Mouse (Mus musculus): Measurements from ENCODE around the gene Shmt2. TPM values are rescaled to one million over a fixed set of nuclear protein-coding genes. Genes with fewer than 3 reads are reported as not detected.

Gene Shmt2
- polyA plus RNA-seq, 1 experiment from 2014 or later, result 45.0 TPM

DNA sequence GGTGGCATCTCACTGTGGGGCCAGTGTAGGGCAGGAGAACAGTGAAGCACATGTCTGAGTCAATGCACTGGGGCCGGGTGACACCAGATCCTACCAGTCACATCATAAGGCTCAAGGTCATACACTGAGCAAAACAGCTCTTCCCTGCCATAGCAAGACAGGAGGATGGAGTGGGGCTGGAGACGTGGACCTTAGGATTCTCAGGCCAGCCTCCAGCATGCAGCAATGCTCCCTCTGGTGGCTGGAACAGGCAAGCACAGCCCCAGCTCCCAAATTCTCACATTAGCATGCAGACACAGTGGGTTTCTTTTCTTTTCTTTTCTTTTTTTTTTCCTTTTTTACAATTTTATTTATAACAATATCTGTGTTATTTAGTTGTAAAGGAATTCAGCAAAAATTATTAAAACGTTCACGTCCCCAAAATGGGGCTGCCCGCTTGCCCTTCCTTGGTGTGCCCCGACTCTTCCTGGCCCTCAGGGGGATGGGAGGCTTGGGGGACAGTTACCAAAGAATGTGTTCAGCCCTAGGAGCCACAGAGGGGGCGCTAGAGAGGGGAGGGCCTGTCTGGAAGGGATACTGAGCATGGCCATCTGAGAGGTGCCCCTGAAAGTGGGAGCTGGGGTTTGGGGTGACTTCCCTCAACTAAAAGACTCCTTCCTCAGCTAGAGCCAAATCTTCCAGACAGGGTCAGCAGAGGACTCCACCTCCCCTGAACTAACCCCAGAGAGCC is 15.8 kb upstream of the Shmt2 start:
- Histone ChIP-seq H3K4me3 (ENCODE audit: low read depth, low read length) (no peak overlapping the region), H3K27ac (ENCODE audit: low read length) (peak overlapping the region; percentile 59), H3K27me3 (ENCODE audit: control insufficient read depth, insufficient read depth, low read depth, low read length) (peaks cover 10% of the 10 kb centered on the region), H3K9me3 (replicated peaks; ENCODE audit: control insufficient read depth, low read length, poor library complexity, severe bottlenecking) (no peaks in the 10 kb centered on the region), H3K9ac (ENCODE audit: low read depth, low read length) (no peak overlapping the region), H3K36me3 (ENCODE audit: control insufficient read depth, insufficient read depth, low read length) (peaks cover 31% of the 10 kb centered on the region), H3K4me1 (ENCODE audit: control insufficient read depth, insufficient read depth, low read length) (peaks cover 34% of the 10 kb centered on the region), H3K4me2 (ENCODE audit: low read length) (no peak overlapping the region)
- ATAC-seq, result peak; percentile 26
- 22% methylated on average over 7 of the region's 7 CpGs for WGBS

DNA sequence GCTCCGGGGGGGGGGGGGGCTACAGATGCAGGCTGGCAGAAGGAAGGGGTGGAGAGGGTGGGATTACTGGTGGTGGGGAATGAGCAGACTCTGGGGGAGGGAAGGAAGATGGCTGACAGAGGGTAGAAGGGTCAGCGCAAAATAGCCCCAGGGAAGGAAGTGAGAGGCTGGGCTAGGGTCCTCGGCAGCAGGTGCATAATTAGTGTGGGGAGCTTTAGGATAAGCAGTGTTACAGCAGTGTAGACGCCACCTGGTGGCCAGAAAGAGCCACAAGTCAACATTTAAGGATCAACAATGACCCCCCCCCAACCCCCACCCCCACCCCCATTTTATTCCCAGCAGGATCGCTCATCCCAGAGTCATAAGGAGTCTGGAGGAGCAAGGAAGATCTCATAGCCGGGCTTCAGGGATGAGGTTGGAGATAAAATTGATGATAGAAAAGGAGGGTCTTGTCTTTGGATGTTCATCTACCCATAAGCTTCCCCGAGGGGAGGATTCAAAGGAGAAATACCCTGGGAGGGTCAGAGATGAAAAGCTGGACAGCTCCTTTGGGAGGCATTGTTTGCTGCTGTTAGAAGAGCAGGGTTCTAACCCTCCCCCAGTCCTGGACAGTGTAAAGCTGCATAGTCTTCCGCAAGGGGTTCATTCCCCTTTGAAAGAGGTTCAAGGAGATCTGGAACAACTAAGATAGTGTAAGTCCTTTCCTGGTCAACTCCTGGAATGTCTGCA is 14.5 kb upstream of the Shmt2 start:
- Histone ChIP-seq H3K27me3 (ENCODE audit: control insufficient read depth, insufficient read depth, low read depth, low read length) (peaks cover 16% of the 10 kb centered on the region), H3K4me3 (ENCODE audit: low read depth, low read length) (no peak overlapping the region), H3K4me1 (ENCODE audit: control insufficient read depth, insufficient read depth, low read length) (peaks cover 41% of the 10 kb centered on the region), H3K4me2 (ENCODE audit: low read length) (peak overlapping the region; percentile 30), H3K27ac (ENCODE audit: low read length) (peak overlapping the region; percentile 60), H3K36me3 (ENCODE audit: control insufficient read depth, insufficient read depth, low read length) (peaks cover 23% of the 10 kb centered on the region), H3K9ac (ENCODE audit: low read depth, low read length) (peak overlapping the region; percentile 31), H3K9me3 (replicated peaks; ENCODE audit: control insufficient read depth, low read length, poor library complexity, severe bottlenecking) (no peaks in the 10 kb centered on the region)
- 4% methylated on average over 8 of the region's 8 CpGs for WGBS
- ATAC-seq, result peak; percentile 34; the same call in 1 of the 2 replicates

DNA sequence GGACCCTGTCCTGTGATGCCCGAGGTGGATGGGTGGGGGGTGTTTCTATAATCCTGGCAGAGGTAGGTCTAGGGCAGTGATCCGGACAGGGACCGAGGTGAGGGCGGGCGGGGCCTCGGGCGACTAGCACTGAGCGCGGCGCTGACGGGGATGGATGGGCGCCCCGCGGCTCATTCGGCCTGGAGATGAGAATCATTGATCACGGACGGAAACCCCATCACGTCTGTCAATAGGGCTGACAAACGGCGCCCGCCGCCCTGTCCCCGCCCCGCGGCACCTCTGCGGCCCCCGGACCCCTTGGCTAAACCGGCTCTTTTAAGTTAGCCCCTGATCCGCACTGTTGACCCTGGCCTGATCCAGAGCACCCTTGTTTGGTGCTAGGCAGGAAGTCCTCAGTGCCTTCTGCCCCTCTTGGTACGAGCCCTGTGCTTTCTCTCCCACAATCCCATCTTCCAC is 12.7 kb upstream of the Shmt2 start:
- H3K9me3 ChIP-seq (replicated peaks; ENCODE audit: control insufficient read depth, low read length, poor library complexity, severe bottlenecking), result no peaks in the 10 kb centered on the region
- peak overlapping the region; percentile 59 for H3K4me2 ChIP-seq (ENCODE audit: low read length)
- WGBS, result 2% methylated on average over 29 of the region's 30 CpGs
- H3K27ac ChIP-seq (ENCODE audit: low read length), result peak overlapping the region; percentile 60
- H3K9ac ChIP-seq (ENCODE audit: low read depth, low read length), result peak overlapping the region; percentile 58
- H3K36me3 ChIP-seq (ENCODE audit: control insufficient read depth, insufficient read depth, low read length), result peaks cover 8% of the 10 kb centered on the region
- ATAC-seq, result no peak
- peak overlapping the region; percentile 52 for H3K4me3 ChIP-seq (ENCODE audit: low read depth, low read length)
- H3K4me1 ChIP-seq (ENCODE audit: control insufficient read depth, insufficient read depth, low read length), result peaks cover 53% of the 10 kb centered on the region
- H3K27me3 ChIP-seq (ENCODE audit: control insufficient read depth, insufficient read depth, low read depth, low read length), result peaks cover 18% of the 10 kb centered on the region

DNA sequence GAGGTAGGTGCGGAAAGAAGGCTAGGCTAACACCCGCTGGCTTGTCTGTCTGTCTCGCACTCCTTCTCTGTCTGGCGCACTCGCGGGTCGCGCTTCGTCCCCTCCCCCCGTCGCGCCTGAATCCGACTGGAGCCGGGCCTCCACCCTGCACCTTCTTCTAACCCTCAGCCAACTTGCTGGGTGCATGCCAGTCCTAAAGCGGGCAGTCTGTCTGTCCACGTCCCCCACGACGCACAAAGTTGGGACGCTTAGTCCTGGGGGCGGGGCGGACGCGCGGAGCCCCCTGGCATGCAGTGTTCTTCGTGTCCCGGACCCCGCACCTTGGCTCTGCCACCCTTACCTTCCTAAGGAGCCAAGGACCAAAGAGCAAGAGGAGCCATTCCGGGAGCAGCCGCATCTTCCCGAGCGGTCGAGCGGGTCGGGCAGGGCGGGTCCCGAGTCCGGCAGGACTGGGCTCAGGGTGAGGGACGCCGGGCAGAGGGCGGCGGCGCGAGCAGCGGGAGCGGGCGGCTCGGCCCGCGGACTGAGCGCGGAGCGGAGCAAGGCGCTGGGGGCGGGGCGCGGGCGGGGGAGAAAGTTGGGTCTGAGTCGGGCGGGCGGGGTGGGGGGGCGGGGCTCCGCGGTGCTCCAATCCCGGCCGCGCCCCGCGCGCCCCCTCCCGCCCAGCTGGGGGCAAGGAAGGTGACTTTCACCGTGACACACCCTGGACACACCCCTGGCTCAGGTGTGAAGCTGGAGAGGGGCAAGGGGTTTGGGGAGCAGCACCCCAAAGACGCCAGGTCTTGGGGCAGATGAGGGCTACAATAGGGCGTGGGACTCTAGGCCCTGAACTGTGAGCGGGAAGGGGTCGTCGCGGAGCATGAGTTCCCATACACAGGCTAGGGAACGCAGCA is 12.0 kb upstream of the Shmt2 start, which contains the start of gene Nxph4:
Nxph4 (minus strand) TSS at position 524 of the 893 bp plus-strand sequence.
- H3K27ac ChIP-seq (ENCODE audit: low read length), result peak within 1 kb of the TSS; percentile 62
- under 1% methylated on average over 57 of the region's 78 CpGs for WGBS
- peak within 1 kb of the TSS; percentile 58 for H3K9ac ChIP-seq (ENCODE audit: low read depth, low read length)
- peaks cover 60% of the 10 kb centered on the region for H3K4me1 ChIP-seq (ENCODE audit: control insufficient read depth, insufficient read depth, low read length)
- H3K4me3 ChIP-seq (ENCODE audit: low read depth, low read length), result peak within 1 kb of the TSS; percentile 52
- peaks cover 5% of the 10 kb centered on the region; the same call in 1 of the 2 replicates for H3K36me3 ChIP-seq (ENCODE audit: control insufficient read depth, insufficient read depth, low read length)
- peak within 1 kb of the TSS; percentile 59 for H3K4me2 ChIP-seq (ENCODE audit: low read length)
- no peaks in the 10 kb centered on the region for H3K9me3 ChIP-seq (replicated peaks; ENCODE audit: control insufficient read depth, low read length, poor library complexity, severe bottlenecking)
- peaks cover 24% of the 10 kb centered on the region for H3K27me3 ChIP-seq (ENCODE audit: control insufficient read depth, insufficient read depth, low read depth, low read length)
- ATAC-seq, result no peak

DNA sequence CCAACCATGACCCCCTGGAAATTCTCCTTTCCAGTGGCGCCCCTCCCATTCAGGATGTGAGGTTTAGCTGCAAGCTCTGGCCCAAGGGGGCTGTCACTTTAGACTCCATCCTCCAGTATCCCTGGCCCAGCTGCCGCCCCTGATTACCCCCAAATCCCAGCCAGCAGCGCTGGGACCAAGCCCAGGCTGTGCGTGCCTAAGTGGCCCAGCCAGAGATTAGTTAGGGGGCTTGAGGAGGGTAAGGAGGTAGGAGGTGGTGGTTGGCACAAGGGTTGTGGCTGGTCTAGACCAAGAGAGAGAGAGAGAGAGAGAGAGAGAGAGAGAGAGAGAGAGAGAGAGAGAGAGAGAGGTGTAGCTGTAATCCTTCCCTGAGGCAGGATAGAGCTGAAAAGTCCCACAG is 9.3 kb upstream of the Shmt2 start:
- Histone ChIP-seq H3K27ac (ENCODE audit: low read length) (peak overlapping the region; percentile 60), H3K9me3 (replicated peaks; ENCODE audit: control insufficient read depth, low read length, poor library complexity, severe bottlenecking) (no peaks in the 10 kb centered on the region), H3K36me3 (ENCODE audit: control insufficient read depth, insufficient read depth, low read length) (no peaks in the 10 kb centered on the region), H3K4me3 (ENCODE audit: low read depth, low read length) (peak overlapping the region; percentile 23), H3K27me3 (ENCODE audit: control insufficient read depth, insufficient read depth, low read depth, low read length) (peaks cover 32% of the 10 kb centered on the region), H3K9ac (ENCODE audit: low read depth, low read length) (peak overlapping the region; percentile 35; the same call in 1 of the 2 replicates), H3K4me2 (ENCODE audit: low read length) (peak overlapping the region; percentile 59), H3K4me1 (ENCODE audit: control insufficient read depth, insufficient read depth, low read length) (peaks cover 69% of the 10 kb centered on the region)
- ATAC-seq, result no peak
- WGBS, result 2% methylated on average over 4 of the region's 4 CpGs

DNA sequence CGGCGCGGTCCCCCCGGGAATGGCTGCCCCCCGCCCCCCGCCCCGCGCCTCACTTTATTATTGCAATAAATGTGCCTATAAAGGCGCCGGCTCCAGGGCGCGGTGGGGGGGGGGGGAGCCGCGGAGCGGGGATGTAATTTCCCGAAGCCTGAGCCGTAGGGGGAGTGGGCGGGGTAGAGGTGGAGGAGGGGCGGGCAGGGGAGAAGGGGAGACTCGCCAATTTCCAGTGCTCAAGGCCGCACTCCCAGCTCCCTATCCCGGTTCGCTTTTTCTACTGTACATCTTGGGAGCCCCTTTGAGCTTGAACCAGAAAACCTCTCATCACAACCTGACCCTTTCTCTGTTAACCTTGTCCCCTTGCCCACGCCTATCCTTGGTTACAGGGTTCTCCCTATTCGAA is 8.7 kb upstream of the Shmt2 start:
- peak overlapping the region; percentile 23 for H3K4me3 ChIP-seq (ENCODE audit: low read depth, low read length)
- H3K27ac ChIP-seq (ENCODE audit: low read length), result peak overlapping the region; percentile 60
- peak overlapping the region; percentile 59 for H3K4me2 ChIP-seq (ENCODE audit: low read length)
- peaks cover 69% of the 10 kb centered on the region for H3K4me1 ChIP-seq (ENCODE audit: control insufficient read depth, insufficient read depth, low read length)
- ATAC-seq, result no peak
- peaks cover 36% of the 10 kb centered on the region for H3K27me3 ChIP-seq (ENCODE audit: control insufficient read depth, insufficient read depth, low read depth, low read length)
- H3K36me3 ChIP-seq (ENCODE audit: control insufficient read depth, insufficient read depth, low read length), result no peaks in the 10 kb centered on the region
- WGBS, result 5% methylated on average over 13 of the region's 25 CpGs
- H3K9me3 ChIP-seq (replicated peaks; ENCODE audit: control insufficient read depth, low read length, poor library complexity, severe bottlenecking), result no peaks in the 10 kb centered on the region
- H3K9ac ChIP-seq (ENCODE audit: low read depth, low read length), result peak overlapping the region; percentile 35

DNA sequence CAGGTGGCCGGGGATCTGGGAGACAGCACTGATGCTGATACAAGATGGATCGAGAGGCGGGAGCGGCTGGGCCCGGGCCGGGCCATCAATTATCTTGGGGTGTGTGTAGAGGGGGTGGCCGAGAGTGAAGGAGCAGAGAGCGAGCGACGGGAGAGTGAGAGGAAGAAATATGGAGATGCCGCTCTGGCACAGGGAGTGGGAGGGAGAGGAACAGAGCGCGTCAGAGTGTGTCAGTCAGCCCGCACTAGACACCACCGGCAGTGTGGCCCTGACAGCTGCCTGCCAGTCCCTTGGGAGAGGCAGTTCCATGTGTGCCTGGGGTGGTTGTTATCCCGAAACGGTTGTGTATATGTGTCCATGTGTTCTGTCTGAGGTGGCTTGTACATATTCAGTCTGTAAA is 5.2 kb upstream of the Shmt2 start:
- Histone ChIP-seq H3K9me3 (replicated peaks; ENCODE audit: control insufficient read depth, low read length, poor library complexity, severe bottlenecking) (no peaks in the 10 kb centered on the region), H3K4me2 (ENCODE audit: low read length) (peak overlapping the region; percentile 45), H3K27ac (ENCODE audit: low read length) (peak overlapping the region; percentile 73), H3K4me3 (ENCODE audit: low read depth, low read length) (peak overlapping the region; percentile 4; the same call in 1 of the 2 replicates), H3K4me1 (ENCODE audit: control insufficient read depth, insufficient read depth, low read length) (peaks cover 61% of the 10 kb centered on the region), H3K36me3 (ENCODE audit: control insufficient read depth, insufficient read depth, low read length) (no peaks in the 10 kb centered on the region), H3K27me3 (ENCODE audit: control insufficient read depth, insufficient read depth, low read depth, low read length) (peaks cover 39% of the 10 kb centered on the region), H3K9ac (ENCODE audit: low read depth, low read length) (peak overlapping the region; percentile 31; the same call in 1 of the 2 replicates)
- 5% methylated on average over 17 of the region's 17 CpGs for WGBS
- peak; percentile 26; the same call in 1 of the 2 replicates for ATAC-seq

DNA sequence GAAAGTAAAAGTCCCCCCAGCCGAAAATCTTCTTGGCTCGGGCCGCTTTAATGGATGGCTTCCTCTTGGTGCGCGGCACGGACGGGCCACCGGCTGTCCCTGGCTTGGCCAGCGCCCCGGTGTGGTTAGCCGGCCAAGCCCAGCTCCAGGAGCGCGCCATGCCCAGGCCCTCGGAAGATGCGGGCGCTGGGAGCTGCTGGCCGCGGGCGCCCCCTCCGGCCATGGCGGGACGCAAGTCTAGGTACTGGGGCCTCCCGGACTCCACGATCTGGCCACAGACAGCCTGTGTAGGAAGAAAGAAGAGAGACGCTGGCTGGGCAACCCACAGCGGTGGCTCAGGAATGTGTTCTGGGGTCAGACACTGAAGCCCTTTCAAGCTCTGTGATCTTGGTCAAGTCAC is 4.4 kb upstream of the Shmt2 start:
- 2% methylated on average over 26 of the region's 26 CpGs for WGBS
- Histone ChIP-seq H3K36me3 (ENCODE audit: control insufficient read depth, insufficient read depth, low read length) (no peaks in the 10 kb centered on the region), H3K4me3 (ENCODE audit: low read depth, low read length) (peak overlapping the region; percentile 15), H3K4me1 (ENCODE audit: control insufficient read depth, insufficient read depth, low read length) (peaks cover 60% of the 10 kb centered on the region), H3K9ac (ENCODE audit: low read depth, low read length) (peak overlapping the region; percentile 38; the same call in 1 of the 2 replicates), H3K27ac (ENCODE audit: low read length) (peak overlapping the region; percentile 73), H3K9me3 (replicated peaks; ENCODE audit: control insufficient read depth, low read length, poor library complexity, severe bottlenecking) (no peaks in the 10 kb centered on the region), H3K27me3 (ENCODE audit: control insufficient read depth, insufficient read depth, low read depth, low read length) (peaks cover 32% of the 10 kb centered on the region), H3K4me2 (ENCODE audit: low read length) (peak overlapping the region; percentile 45)
- no peak for ATAC-seq
